Mouse (Mus musculus) lung, adult 2 months (tissue): ENCODE data around the gene Lipc.

Source experiments
- CTCF ChIP-seq: fragments of 200-500 bp; IDR thresholded peaks from 2 replicates; pipeline ENCODE4 v1.5.1; 2011; ENCODE audit warnings: mild to moderate bottlenecking, low read length, control low read depth; ENCODE audit not compliant: insufficient read depth
- POLR2A ChIP-seq: fragments of 200-500 bp; IDR thresholded peaks from 2 replicates; pipeline ENCODE4 v1.6.1; 2011; ENCODE audit warnings: low read depth, mild to moderate bottlenecking, control low read depth, low read length, borderline replicate concordance; ENCODE audit errors: extremely low read depth

DNA sequence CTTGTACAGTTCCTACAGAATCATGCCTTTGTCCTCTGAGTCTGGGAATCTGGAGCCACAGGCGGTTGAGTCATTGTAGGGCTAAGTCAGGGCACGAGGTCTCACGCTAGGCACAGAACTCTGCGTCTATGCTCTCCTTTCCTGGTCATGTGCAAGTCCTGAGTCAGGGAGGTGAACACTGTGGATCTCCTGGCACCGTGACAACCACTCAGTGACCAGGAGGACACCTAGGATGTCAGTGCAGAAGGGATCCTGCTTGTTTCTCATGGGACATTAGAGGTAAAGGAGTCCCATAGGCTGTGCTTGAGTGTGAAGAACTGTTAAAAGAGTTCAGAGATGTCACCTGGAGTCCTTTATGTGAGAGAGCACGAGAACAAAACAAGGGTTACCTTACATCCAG lies 26.8 kb downstream of the Lipc start:
- TF ChIP-seq CTCF: no peak
- no peak for TF ChIP-seq POLR2A
